Mouse (Mus musculus) forebrain, postnatal 0 days (tissue): ENCODE measurements around the gene Rbp7. TPM values are rescaled to one million over a fixed set of nuclear protein-coding genes. Genes with fewer than 3 reads are reported as not detected.

Experiments
- ATAC-seq: fragments of 200-750 bp; cut with Nextera tagmentation; 2 replicates; pipeline ENCODE4 v1.8.0; 2017; ENCODE audit warnings: mild to moderate bottlenecking, moderate library complexity
- DNase-seq: peaks from one replicate; pipeline ENCODE4 v3.0.0-alpha.2; 2015
- H3K27ac ChIP-seq: fragments of 300-500 bp; sonication (generic); 2 replicates; pipeline ENCODE4 v1.5.1; 2014; ENCODE audit warnings: low read depth, mild to moderate bottlenecking, antibody characterized with exemption, low read length, moderate library complexity, mixed read lengths
- H3K27me3 ChIP-seq: fragments of 300-500 bp; sonication (generic); 2 replicates; pipeline ENCODE4 v1.6.1; 2014; ENCODE audit warnings: mild to moderate bottlenecking, low read length, mixed read lengths; ENCODE audit not compliant: insufficient read depth
- H3K36me3 ChIP-seq: fragments of 300-500 bp; sonication (generic); 2 replicates; pipeline ENCODE4 v1.6.1; 2014; ENCODE audit warnings: mild to moderate bottlenecking, moderate library complexity; ENCODE audit not compliant: insufficient read depth
- H3K4me1 ChIP-seq: fragments of 300-500 bp; sonication (generic); 2 replicates; pipeline ENCODE4 v1.6.1; 2014; ENCODE audit warnings: antibody characterized with exemption; ENCODE audit not compliant: insufficient read depth
- H3K4me2 ChIP-seq: fragments of 300-500 bp; sonication (generic); 2 replicates; pipeline ENCODE4 v1.6.1; 2014; ENCODE audit warnings: low read depth, mild to moderate bottlenecking, moderate library complexity
- H3K4me3 ChIP-seq: fragments of 300-500 bp; sonication (generic); 2 replicates; pipeline ENCODE4 v1.5.1; 2014; ENCODE audit warnings: low read depth, low read length, mixed read lengths
- H3K9ac ChIP-seq: fragments of 300-500 bp; sonication (generic); 2 replicates; pipeline ENCODE4 v1.6.1; 2014; ENCODE audit warnings: mild to moderate bottlenecking
- H3K9me3 ChIP-seq: fragments of 300-500 bp; sonication (generic); 2 replicates; pipeline ENCODE4 v1.6.1; 2016; ENCODE audit warnings: low read length
- CTCF ChIP-seq: sonication (generic); IDR thresholded peaks from 2 replicates; pipeline ENCODE4 v1.5.1; 2016; ENCODE audit warnings: antibody characterized with exemption, control low read depth, low read depth
- WGBS: fragments of 180-500 bp; shearing (Covaris S2); extraction: QIAGEN DNeasy Blood & Tissue Kit; methylation state at CpG from one replicate; pipeline ENCODE4 v1.1.7; 2014; 5-methylcytosine and 5-hydroxymethylcytosine counted together
- polyA plus RNA-seq: library from polyadenylated mRNA; unstranded; fragments of >200 nt; fragmentation: Nextera tagmentation; extraction: Ambion mirVana; gene quantifications from 2 replicates; pipeline ENCODE4 v1.2.1, GENCODE M21; 2015
- total RNA-seq: library from RNA; depleted of rRNA; stranded (reverse); fragments of >200 nt; gene quantifications from 2 replicates; pipeline ENCODE4 v1.2.3, GENCODE M21; 2014; rRNA removed

Rbp7 gene
- total and polyA plus RNA-seq, 2 experiments from 2014 or later, result 0.30 TPM; not detected in 1

DNA sequence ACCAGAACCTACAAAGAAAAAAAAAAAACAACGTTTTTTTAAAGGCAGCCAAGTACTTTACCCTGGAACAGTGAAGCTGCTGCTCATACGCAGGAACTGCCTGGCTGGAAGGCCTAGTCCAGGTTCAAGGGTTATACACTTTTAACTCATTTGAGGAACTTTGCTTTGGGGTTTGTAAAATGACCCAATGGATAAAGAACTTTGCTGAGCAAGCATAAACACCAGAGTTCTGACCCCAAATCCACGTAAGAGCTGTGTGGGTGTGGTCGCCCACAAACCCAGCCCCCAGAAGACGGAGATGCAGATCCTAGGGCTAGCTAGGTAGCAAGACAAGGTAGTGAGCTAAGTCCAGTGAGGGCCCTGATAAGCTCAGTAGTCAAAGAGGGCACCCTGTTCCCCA is 47.3 kb downstream of the Rbp7 start:
- no peak overlapping the region for H3K27ac ChIP-seq
- no peak overlapping the region for H3K4me3 ChIP-seq
- no peaks in the 10 kb centered on the region for H3K4me1 ChIP-seq
- H3K9ac ChIP-seq, result no peak overlapping the region
- no peaks in the 10 kb centered on the region for H3K36me3 ChIP-seq
- H3K9me3 ChIP-seq, result no peaks in the 10 kb centered on the region
- H3K4me2 ChIP-seq, result no peak overlapping the region
- no peaks in the 10 kb centered on the region for H3K27me3 ChIP-seq
- ATAC-seq (no peak), DNase-seq (no peak)
- TF ChIP-seq CTCF, result no peak
- WGBS, result 87% methylated on average over 5 of the region's 5 CpGs

DNA sequence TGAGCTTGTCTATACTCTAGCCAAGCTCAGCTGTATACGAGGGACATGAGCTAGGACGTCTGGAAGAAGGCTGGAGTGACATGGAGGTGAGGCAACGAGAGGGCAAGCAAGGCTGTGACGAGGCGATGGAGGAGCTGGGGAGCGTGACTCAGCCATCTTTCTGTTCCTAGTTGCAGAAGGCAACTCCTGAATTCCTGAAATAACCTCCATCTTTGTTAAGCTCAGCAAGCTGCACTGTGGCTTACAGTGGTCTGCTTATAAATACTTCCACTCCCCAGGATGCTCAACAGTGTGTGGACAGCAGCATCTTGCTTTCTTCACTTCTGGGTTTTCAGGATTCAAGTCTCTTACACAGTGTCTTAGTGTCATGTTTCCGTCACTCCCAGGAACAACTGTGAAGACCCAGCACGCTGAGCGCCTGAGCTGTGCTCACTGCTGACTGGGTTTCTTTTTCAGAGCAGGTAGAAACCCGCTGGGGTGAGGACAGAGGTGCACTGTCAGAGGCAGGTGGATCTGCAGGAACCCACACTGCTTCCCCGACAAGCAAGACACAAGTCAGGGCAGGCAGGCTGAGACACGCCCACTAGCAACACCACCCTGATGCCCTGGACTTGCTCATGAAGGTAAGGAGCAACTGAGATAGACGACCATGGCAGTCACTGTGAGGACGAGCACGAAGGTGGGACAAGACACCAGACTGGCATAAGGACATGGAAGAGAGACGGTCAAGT is 48.9 kb downstream of the Rbp7 start:
- WGBS, result 78% methylated on average over 16 of the region's 16 CpGs

DNA sequence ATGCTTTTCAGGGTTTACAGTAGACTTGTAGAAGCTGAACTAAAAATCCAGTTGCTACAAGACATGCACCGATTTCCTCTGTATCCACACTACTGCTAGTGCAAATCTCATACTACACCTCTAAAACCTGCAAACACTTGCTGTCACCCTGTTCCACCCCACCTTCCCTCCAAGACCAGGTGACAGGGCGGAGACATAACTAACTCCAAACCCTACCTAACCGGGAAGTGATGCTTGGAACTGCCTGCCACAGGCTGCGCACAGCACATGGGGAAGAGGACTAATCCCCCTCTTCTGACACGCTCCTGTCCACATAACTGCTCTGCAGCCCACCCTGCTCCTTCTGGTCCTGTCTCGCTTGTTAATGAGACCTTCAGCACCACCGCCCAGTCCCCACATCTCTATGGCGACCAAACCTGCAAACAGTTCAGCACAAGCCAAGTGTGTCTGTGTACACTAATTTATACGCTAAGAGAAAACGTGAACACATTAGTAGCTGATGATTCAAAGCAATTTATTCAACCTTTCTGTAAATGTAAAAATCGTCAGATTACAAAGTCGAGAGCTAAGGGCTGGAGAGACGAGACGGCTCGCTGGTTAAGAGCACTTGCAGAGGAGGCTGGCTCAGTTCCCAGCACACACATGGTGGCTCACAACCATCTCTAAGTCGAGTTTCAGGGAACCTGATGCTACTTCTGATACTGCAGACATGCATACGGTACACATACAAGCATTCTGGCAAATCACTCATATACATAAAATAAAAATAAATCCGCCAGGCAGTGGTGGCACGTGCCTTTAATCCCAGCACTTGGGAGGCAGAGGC is 49.9 kb downstream of the Rbp7 start:
- Histone ChIP-seq H3K4me2 (no peak overlapping the region), H3K9ac (no peak overlapping the region), H3K27ac (no peak overlapping the region; the same call in 1 of the 2 replicates), H3K27me3 (no peaks in the 10 kb centered on the region), H3K4me1 (no peaks in the 10 kb centered on the region), H3K9me3 (no peaks in the 10 kb centered on the region), H3K36me3 (no peaks in the 10 kb centered on the region), H3K4me3 (no peak overlapping the region)
- WGBS, result 32% methylated on average over 19 of the region's 19 CpGs
- TF ChIP-seq CTCF, result no peak
- ATAC-seq, result peak; percentile 61
- peak; percentile 63 for DNase-seq

More for the DNA sequence above, 48.9 kb downstream of the Rbp7 start:
- H3K4me3 ChIP-seq, result no peak overlapping the region
- H3K27ac ChIP-seq, result no peak overlapping the region
- H3K27me3 ChIP-seq, result no peaks in the 10 kb centered on the region
- ATAC-seq (no peak), DNase-seq (no peak)
- no peaks in the 10 kb centered on the region for H3K4me1 ChIP-seq
- H3K4me2 ChIP-seq, result no peak overlapping the region
- no peaks in the 10 kb centered on the region for H3K9me3 ChIP-seq
- H3K36me3 ChIP-seq, result no peaks in the 10 kb centered on the region
- no peak overlapping the region for H3K9ac ChIP-seq
- no peak for TF ChIP-seq CTCF

DNA sequence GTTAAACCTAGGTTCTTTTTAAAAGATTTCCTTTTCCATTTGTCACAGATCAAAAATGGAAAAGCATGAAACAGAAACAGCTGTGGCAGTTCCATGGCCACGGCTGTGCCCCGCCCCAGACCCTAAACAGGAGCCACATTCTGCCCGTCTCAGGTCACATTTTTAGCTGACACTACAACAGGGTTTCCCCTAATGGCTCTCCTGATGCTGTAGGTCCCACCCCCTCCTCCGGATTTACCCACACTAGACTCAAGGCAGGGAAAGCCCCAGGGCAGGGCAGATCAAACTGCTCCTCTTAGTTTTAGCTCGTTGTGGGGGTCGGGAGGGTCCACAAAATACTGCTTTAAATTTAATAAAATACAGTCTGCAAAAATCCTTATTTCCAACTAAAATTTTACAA is 51.7 kb downstream of the Rbp7 start:
- TF ChIP-seq CTCF, result no peak
- H3K9me3 ChIP-seq, result no peaks in the 10 kb centered on the region
- no peak for ATAC-seq
- H3K36me3 ChIP-seq, result peaks cover 6% of the 10 kb centered on the region; the same call in 1 of the 2 replicates
- no peaks in the 10 kb centered on the region for H3K27me3 ChIP-seq
- 59% methylated on average over 6 of the region's 6 CpGs for WGBS
- H3K4me3 ChIP-seq, result no peak overlapping the region
- no peaks in the 10 kb centered on the region for H3K4me1 ChIP-seq
- no peak overlapping the region for H3K27ac ChIP-seq
- H3K4me2 ChIP-seq, result no peak overlapping the region
- H3K9ac ChIP-seq, result no peak overlapping the region
- DNase-seq, result no peak

DNA sequence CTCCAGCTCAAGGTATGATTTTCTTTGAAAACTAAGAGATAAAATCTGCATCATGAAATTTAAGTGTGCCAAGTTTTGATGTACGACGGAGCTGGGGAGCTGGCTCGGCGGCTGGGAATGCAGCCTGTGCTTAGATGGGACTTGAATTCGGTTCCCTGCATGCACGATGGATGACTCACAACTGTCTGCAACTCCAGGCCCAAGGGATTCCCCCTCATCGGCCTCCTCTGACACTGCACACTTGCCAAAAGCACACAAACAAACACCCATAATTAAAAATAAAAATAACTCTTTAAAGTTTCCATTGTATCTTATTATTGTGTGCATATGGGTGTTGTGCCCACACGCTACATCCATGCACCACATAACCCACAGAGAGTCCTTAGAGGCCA is 53.2 kb downstream of the Rbp7 start:
- no peak for ATAC-seq
- Histone ChIP-seq H3K4me2 (no peak overlapping the region), H3K4me1 (no peaks in the 10 kb centered on the region), H3K27me3 (no peaks in the 10 kb centered on the region), H3K9ac (no peak overlapping the region), H3K27ac (peak overlapping the region; percentile 3; the same call in 1 of the 2 replicates), H3K4me3 (no peak overlapping the region), H3K9me3 (no peaks in the 10 kb centered on the region), H3K36me3 (peaks cover 8% of the 10 kb centered on the region; the same call in 1 of the 2 replicates)
- 67% methylated on average over 8 of the region's 8 CpGs for WGBS
- no peak for DNase-seq
- TF ChIP-seq CTCF, result no peak

DNA sequence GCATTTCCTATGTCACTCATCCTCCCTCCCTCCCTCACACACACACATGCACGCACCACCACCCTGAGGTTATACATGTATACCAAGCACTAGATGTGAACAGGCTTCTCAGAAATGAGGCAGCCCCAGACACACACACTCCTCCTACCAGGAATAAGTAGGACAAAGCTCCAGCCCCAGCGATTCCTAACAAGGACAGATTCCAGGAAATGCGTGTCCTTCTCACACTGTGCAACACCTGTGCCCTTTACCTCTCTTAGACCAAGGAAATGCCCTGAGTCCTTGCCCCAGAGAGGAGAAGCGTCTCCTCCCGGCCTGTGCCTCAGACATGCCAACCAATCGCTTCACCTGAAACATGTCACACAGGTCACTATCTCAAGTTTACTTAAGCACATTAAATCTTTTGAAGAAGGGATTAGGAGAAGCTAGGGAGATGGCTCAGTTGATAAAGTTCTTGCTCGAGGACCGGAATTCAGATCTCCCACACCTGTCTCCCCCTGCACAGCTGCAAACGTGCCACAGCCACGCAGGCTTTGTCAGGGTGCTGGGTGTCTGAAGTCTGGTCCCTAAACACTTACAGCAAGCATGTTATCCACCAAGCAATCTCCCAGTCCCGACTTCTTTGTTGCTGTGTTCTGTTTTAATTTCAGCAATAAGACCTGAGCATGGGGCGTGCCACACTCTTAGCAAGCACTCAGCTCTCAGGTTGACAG is 53.7 kb downstream of the Rbp7 start:
- ATAC-seq (no peak; the same call in 1 of the 2 replicates), DNase-seq (no peak)
- peaks cover 8% of the 10 kb centered on the region; the same call in 1 of the 2 replicates for H3K36me3 ChIP-seq
- no peaks in the 10 kb centered on the region for H3K27me3 ChIP-seq
- no peak overlapping the region for H3K9ac ChIP-seq
- H3K4me3 ChIP-seq, result no peak overlapping the region
- H3K4me2 ChIP-seq, result no peak overlapping the region
- no peak for TF ChIP-seq CTCF
- no peaks in the 10 kb centered on the region for H3K4me1 ChIP-seq
- no peaks in the 10 kb centered on the region for H3K9me3 ChIP-seq
- WGBS, result 77% methylated on average over 12 of the region's 12 CpGs
- peak overlapping the region; percentile 3; the same call in 1 of the 2 replicates for H3K27ac ChIP-seq

Other genes starting within 250 kb of the Rbp7 start
- 209 and 270 TPM in 2 replicates for gene Kif1b, start 147.3 kb downstream of the Rbp7 start, total RNA-seq
- gene Kif1b, start 147.3 kb downstream of the Rbp7 start, polyA plus RNA-seq, result 139 and 202 TPM in 2 replicates
- 81.0 and 93.3 TPM in 2 replicates for gene Ube4b, start 28.2 kb downstream of the Rbp7 start, total RNA-seq
- gene Ube4b, start 28.2 kb downstream of the Rbp7 start, polyA plus RNA-seq, result 41.0 and 47.6 TPM in 2 replicates
- not detected in 2 replicates for gene Tmem274, start 22.4 kb upstream of the Rbp7 start, total RNA-seq
- gene Tmem274, start 22.4 kb upstream of the Rbp7 start, polyA plus RNA-seq, result not detected in 2 replicates
- 3.6 and 6.5 TPM in 2 replicates for gene Nmnat1, start 30.2 kb upstream of the Rbp7 start, total RNA-seq
- gene Nmnat1, start 30.2 kb upstream of the Rbp7 start, polyA plus RNA-seq, result 4.8 and 6.4 TPM in 2 replicates
- gene Lzic, start 30.3 kb upstream of the Rbp7 start, total RNA-seq, result 44.2 and 62.5 TPM in 2 replicates
- 38.9 and 46.9 TPM in 2 replicates for gene Lzic, start 30.3 kb upstream of the Rbp7 start, polyA plus RNA-seq
- 98.6 and 105 TPM in 2 replicates for gene Ctnnbip1, start 63.3 kb upstream of the Rbp7 start, total RNA-seq
- 126 and 134 TPM in 2 replicates for gene Ctnnbip1, start 63.3 kb upstream of the Rbp7 start, polyA plus RNA-seq
- gene Clstn1, start 131.5 kb upstream of the Rbp7 start, total RNA-seq, result 367 and 451 TPM in 2 replicates
- gene Clstn1, start 131.5 kb upstream of the Rbp7 start, polyA plus RNA-seq, result 142 and 179 TPM in 2 replicates
- 17.0 and 21.8 TPM in 2 replicates for gene Pik3cd, start 247.6 kb upstream of the Rbp7 start, total RNA-seq
- gene Pik3cd, start 247.6 kb upstream of the Rbp7 start, polyA plus RNA-seq, result 11.3 and 11.7 TPM in 2 replicates